Mouse (Mus musculus) embryonic fibroblast, embryonic 13.5 days (primary cell): ENCODE measurements around the gene Guca1b.

ENCODE experiments used
- CTCF ChIP-seq: IDR thresholded peaks from 2 replicates; pipeline ENCODE4 v1.5.1; 2011; ENCODE audit warnings: mild to moderate bottlenecking, control low read depth, low read length, moderate library complexity, borderline replicate concordance; ENCODE audit not compliant: insufficient read depth
- POLR2A ChIP-seq: IDR thresholded peaks from 2 replicates; pipeline ENCODE4 v1.6.1; 2011; ENCODE audit warnings: low read depth, mild to moderate bottlenecking, control low read depth, low read length, moderate library complexity

DNA sequence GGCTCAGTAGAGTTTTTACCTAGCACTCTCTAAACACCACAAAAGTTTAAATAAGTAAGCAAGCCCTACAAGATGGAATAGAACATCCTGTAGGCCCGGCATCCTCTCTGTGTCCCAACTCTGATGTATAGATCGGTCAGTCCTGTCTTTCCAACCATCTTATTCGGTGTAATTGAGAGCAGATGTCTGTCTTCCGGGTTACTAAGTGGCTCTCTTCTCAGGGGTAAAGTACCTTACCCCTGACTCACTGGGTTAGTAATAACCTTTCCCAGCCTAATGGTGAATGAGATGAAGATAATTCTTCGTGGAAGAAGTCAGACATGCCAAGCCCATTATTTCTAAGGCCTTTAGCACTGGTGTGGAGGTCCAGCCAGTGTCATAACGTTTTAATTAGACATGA, 11.2 kb upstream of the Guca1b start:
- no peak for TF ChIP-seq CTCF
- no peak for TF ChIP-seq POLR2A
